Mouse (Mus musculus) monocyte, adult 2 months (primary cell): Measurements from ENCODE around the gene 1110032F04Rik.
"Not testable (repeated sequence)": the region's sequence is repeated elsewhere in the genome, so short reads cannot be mapped to it uniquely, and the experiment has no call there.

Source experiments
- DNase-seq, 2 experiments: peaks; one replicate each; pipeline ENCODE4 v3.0.0; 2022; ENCODE audit warnings: low spot score in 2 of 2, low read depth in 1 of 2

The 1110032F04Rik gene

GRCm38 (mm10) chr3:68869211-68869690 is at the start of gene 1110032F04Rik:
Gene 1110032F04Rik, plus strand, starts transcription at chr3:68869586.
- no peak for DNase-seq

DNA sequence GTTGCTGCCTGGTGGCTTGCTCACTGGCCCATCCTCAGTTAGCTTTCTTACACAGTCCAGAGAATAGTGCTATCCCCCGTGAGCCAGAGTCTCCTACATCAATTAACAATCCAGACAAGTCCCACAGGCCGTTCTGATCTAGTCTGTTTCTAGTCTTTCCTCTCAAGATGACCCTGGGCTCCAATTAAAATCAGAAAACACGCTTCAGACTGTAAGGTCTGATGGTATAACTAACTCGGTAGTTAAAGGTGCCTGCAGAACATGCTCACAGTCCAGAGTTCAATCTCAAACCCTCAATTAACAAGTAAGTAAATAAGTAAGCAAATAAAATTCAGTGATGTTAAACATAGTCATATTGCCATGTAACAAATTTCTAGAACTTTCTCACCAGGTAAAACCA is 48.0 kb upstream of the 1110032F04Rik start:
- DNase-seq: no peak

DNA sequence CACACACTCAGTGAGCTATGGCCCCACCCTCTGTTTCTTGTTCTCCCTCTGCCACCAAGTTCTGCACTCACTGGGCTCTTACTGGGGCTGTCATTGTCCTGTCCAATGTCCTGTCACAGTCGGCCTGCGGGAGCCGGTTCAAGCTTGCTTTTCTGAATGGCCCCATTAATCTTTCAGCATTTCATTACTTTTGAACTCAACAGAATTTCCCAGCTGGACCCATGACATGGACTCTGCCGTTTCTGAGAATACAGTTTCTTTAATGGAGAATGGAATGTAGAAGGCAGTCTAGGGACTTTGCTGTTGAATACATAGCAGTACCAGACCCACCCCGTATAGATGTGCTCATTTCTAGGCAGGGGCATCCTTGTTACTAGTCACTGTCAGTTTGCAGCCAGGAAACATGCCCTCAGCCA is 47.5 kb upstream of the 1110032F04Rik start:
- DNase-seq: no peak

DNA sequence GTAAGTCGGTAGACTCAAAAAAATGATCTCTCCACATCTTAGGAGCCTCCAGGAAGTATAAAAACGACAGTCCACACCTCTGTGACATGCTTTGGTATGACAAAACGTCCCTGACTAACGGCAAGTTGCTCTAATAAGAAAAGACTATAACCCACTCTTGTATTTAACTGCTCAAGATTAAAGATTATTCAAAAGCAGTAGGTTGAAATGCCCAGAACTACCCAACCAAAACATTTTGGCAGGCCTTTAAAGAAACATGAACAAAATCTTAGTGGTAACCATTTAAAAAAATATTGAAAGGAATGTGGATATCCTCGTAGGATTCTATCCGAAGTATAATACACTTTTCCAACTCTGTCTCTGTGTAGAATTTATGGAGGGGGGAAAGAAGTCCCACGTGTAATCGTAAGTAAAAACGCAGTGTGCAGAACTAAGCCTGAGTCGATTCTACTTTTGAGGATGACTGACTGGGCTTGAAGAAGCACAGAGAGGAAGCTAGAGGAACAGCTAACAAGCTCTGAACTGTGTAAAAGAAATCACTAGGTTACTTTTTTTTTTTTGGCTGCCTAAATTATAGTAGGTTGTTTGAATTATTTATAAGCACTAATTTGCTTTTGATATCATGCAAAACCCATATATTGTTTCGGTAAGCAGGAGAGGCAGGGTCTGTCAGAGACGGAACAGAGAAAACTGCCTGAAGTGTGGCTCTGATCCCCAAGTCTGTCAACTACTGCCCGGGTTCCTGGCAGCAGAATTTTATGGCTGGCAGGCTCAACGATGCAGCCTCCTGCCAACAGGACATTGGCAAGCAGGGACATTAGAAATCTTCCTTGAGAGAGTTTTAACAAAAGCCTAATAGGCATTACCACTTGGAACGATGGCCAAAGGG is 45.3 kb upstream of the 1110032F04Rik start:
- no peak for DNase-seq

GRCm38 (mm10) chr3:68824765-68825090 is 44.7 kb upstream of the 1110032F04Rik start:
- no peak for DNase-seq

- DNase-seq: no peak
Measured at GRCm38 (mm10) chr3:68825151-68825550, 44.2 kb upstream of the 1110032F04Rik start.

DNA sequence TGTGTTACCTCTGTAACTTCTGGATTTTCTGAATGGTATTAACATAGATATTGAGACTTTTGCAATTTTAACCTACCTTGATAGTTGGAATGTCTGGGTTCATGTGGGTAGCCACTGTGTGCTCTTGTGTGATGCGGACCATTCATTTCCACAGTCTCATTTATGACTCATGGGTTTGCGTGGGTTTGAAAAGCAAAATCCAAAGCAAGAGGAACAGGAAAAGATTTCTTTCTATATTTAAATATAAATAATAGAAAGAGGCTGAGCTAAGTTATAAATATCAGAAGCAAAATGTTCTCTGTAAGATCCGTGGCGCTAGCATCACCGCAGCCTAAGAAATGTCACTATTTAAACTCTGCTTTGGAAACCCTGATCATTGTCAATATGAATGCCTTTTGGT is 41.7 kb upstream of the 1110032F04Rik start:
- no peak for DNase-seq

DNA sequence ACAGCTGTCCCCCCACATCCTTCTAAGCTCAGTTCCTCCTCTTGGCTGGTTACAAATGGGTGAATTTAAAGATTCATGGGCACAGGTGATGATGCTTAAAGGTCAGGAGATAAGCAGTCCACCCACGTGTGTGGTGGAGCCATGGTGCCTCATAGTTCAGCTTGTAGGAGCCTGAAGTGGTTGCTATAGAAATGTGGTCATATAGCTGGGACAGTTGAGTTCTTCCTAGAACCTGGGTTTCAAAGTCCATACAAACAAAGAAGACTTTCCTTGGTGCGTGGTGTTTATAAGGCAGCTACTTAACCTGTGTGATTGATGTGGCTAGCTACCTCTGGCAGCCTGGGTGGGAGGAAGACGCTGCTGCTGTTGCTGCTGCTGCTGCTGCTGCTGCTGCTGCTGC is 39.4 kb upstream of the 1110032F04Rik start:
- DNase-seq: no peak

DNA sequence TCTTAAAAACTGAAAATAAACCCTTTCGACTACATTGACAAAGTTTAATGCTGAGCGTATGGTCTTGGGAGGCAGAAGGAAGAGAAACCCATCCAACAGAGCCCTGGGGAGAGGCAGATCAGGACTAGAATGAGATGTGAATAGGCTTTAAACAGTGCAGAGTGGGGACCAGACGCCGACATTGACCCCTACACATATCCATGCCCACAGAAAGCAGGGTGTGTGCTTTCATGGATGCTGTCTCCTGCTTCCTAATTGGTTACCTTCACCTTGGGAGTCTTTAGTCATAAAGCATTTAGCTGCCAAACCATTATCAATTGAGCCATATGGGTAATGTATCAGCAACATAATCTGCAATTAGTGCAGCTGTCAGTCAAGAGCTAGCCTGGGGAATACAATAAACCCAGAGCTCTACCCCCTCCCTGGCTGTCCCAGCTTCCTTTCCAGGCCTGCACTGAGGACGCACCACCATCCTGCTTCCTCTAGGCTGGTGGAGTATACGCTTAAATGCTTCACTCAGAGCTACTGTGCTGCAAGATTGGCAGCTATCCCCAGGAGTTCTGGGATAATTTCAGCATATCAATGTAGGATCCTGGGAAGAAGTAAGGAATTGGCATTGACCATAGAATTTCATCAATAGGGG is 32.4 kb upstream of the 1110032F04Rik start:
- no peak for DNase-seq

DNA sequence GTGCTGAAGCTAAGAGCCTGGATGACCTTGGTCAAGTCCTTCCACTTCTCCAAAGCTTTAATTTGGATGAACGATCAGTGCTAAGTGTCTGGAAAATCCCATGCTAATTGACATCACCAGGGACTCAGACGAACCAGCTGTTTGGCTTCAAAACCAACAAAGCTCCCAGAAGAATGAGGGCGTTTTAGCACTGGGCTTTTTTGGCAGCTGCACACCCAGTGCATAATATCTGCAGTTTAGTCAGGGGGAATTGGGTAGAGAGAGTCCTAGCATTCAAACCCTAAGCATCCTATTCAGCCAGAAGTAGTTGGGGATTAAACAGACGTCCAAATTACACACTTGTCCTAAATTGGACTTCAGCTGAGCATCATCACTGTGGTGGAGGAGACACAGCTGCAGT is 29.2 kb upstream of the 1110032F04Rik start:
- no peak for DNase-seq

DNA sequence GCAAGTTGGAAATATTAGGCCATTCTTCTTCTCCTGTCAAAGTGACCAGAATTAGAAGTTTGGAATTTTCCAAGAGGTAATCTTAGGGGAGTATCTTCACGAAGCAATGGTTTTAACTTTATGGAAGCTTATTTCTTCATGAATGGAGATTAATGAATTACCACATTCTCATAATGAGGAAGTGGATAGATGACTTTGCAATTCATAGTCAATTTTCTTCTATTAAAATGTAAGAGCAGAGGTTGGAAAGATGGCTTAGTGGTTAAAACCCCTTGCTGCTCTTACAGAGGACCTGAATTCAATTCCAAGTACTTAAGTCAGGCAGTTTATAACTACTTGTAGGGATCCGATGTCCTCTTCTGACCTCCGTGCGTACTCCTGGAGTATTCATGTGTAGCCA is 25.4 kb upstream of the 1110032F04Rik start:
- DNase-seq: no peak

DNA sequence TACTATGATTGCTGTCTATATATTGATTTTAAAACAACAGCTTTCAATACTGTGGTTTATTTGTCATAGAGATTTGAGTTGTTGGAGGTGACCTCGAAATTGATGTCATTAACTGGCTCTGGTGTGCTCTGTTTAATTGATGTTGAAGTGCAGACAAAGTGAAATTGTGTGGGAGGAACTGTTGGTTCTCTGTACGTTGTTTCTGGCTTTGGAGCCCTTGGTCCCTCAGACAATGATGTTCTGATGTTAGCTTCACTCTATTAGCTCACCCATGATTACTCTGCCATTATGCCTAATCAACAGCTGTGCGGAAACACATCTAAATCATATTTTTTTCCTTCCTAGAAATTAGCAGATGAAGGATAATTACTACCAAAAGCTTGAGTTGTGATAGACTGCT is 21.1 kb upstream of the 1110032F04Rik start:
- DNase-seq: no peak

- no peak for DNase-seq
Measured at GRCm38 (mm10) chr3:68852414-68852813, 17.0 kb upstream of the 1110032F04Rik start.

DNA sequence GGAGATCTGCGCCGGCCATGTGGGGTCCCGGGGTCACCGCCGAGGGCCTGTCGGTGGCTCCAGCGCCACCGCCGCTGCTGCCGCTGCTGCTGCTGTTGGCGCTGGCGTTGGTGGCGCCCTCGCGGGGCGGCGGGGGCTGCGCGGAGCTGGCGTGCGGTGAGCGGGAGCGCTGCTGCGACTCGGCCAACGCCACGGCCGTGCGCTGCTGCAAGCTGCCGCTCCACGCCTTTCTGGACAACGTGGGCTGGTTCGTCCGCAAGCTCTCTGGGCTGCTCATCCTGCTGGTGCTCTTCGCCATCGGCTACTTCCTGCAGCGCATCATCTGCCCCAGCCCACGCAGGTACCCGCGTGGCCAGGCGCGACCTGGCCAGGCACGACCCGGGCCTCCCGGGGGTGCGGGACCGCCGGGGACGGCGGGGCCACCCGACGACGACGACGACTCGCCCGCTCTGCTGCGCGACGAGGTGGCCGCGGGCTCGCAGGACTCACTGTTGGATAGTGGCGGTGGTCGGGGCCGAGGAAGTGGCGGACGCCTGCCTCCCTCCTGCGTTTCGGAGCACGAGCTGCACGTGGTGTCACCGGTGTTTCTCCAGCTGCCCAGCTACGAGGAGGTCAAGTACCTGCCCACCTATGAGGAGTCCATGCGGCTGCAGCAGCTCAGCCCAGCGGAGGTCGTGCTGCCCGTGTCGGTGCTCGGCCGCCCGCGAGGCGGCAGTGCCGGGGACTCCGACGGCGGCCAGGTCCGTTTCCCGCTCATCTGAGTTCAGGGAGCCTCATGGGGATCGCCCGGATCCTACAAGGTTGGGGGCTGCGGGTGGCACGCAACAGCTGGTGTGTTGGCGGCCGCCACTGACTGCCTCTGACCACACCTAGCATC is 543 bp downstream of the 1110032F04Rik start:
- DNase-seq: no peak

- no peak for DNase-seq
Measured at GRCm38 (mm10) chr3:68870568-68870950, 1.2 kb downstream of the 1110032F04Rik start.

DNA sequence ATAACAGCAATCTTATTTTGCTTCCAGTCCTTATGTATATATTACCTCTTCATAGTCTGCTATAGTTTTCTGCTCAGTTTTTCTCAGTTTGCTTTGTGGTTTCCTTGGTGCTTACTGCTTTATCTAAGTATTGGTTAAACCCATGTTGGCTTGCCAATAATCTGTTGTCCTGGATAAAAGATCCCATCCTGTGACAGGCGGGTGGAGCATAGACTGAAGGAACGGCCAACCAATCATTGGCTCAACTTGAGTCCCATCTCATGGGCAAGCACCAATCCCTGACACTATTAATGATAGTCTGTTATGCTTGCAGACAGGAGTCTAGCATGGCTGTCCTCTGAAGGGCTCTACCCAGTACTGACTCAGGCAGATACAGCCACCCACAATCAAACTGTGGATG is 4.7 kb downstream of the 1110032F04Rik start:
- no peak for DNase-seq

DNA sequence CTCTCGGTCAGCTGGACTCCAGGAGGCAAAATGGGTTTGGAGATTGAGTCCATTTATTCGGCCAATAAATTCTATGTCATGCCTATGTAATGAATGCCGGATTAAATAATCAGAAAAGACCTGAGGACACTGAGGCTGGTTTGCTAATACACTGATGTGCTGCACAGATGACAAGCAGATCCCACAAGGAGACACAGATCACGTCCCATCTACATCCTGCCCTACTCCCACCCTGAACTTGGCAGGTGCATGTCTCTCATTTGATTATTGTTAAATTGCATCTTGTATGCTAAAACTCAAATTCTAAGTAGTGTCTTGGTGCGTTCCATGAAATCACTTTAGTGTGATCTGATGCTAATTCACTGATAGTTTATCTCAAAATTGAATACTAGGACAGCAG is 17.5 kb downstream of the 1110032F04Rik start:
- DNase-seq: no peak

GRCm38 (mm10) chr3:68895426-68895825 is 26.0 kb downstream of the 1110032F04Rik start:
- DNase-seq: no peak

GRCm38 (mm10) chr3:68897154-68897553 is 27.8 kb downstream of the 1110032F04Rik start:
- DNase-seq: no peak

DNA sequence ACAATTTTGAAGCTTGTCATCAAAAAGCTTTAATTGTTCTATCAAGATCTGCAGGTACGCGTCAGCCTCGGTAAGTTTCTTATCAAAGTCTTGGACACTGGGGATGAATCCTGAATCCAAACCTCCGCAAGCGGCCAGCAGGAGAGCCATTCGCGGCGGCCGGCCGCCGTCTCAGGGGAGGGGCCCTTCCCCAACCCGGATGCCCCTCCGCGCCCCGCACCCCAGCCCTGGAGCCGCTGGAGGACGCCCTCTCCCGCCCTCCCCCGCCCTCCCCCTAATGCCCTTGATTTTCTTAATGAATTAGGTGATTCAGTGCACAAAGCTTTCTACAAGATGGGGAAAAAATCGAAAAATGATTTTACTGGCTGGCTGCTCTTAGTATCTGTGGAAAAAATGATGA is 33.2 kb downstream of the 1110032F04Rik start:
- not testable (repeated sequence) for DNase-seq
